Mouse (Mus musculus) common myeloid progenitor, adult 5-6 weeks (primary cell): ENCODE data around the gene Lmna. TPM values are rescaled to one million over a fixed set of nuclear protein-coding genes. Genes with fewer than 3 reads are reported as not detected.

Experiments
- ATAC-seq: replicated peaks from 2 replicates; pipeline ENCODE4 v1.8.0; 2016; ENCODE audit warnings: low read depth, mild to moderate bottlenecking, moderate TSS enrichment, inconsistent platforms; ENCODE audit not compliant: poor library complexity, severe bottlenecking
- total RNA-seq: library from RNA; stranded (forward); fragments of 200-1000, 187-1606 nt; gene quantifications from 2 replicates; pipeline ENCODE4 v1.2.3, GENCODE M21; 2017

The Lmna gene
- total RNA-seq, 1 experiment from 2014 or later = 25.6 TPM

DNA sequence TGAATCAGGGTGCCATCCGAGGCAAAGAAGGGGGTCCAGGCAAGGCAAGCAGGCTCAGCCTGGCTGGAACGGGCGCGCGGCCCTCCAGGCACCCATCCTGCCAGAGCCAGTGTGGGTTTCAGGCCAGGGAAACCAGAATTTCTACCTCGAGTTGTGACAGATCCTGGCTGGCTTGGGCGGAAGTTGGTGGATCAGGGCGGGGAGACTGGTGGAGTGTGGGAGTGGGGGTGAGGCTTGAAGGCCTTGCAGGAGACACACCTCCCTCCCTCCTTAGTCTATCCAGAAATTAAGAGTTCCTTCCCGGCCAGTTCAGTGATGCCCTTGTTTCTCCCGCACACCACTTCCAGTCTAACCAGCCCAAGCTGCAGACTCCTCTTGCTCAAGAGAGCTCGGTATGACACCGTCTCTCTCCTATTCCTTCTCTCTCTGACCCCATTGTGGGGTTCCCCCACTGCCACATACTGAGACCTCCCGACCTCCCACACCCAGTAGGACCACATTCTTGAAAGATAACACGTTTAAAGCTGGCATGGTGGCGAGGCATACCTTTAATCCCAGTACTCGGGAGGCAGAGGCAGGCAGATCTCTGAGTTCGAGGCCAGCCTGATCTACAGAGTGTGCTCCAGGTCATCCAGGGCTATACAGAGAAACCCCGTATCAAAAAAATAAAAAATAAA lies 54.0 kb downstream of the Lmna start:
- ATAC-seq = 0 out of 2 replicates have a peak, but pooled peaks have one; percentile 1

GRCm38 (mm10) chr3:88454762-88455587 lies 54.8 kb downstream of the Lmna start:
- ATAC-seq = peak; percentile 52

- 0 out of 2 replicates have a peak, but pooled peaks have one; percentile 3 for ATAC-seq
Measured at GRCm38 (mm10) chr3:88453986-88454385, 55.8 kb downstream of the Lmna start.

- ATAC-seq = no peak
Measured at GRCm38 (mm10) chr3:88453369-88453768, 56.4 kb downstream of the Lmna start.

- no peak for ATAC-seq
Measured at GRCm38 (mm10) chr3:88452716-88453115, 57.0 kb downstream of the Lmna start.

DNA sequence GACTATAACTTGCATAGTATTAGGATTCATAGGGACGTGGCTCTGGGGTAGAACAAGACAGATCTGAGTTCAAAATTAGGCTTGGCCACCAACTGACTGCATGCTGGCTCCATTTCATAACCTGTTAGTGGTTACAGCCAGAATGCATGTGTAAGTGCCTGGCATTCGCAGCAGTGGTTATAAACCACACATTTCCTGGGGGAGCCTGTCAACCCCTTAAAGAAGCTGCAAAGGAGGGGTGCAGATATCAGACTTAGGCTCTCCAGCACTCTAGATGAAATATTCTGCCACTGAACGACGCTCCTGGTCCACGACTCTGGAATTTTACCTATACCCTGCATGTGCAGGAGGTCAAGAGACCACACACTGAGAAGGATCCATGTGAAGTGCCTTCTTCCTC lies 57.5 kb downstream of the Lmna start:
- no peak for ATAC-seq

DNA sequence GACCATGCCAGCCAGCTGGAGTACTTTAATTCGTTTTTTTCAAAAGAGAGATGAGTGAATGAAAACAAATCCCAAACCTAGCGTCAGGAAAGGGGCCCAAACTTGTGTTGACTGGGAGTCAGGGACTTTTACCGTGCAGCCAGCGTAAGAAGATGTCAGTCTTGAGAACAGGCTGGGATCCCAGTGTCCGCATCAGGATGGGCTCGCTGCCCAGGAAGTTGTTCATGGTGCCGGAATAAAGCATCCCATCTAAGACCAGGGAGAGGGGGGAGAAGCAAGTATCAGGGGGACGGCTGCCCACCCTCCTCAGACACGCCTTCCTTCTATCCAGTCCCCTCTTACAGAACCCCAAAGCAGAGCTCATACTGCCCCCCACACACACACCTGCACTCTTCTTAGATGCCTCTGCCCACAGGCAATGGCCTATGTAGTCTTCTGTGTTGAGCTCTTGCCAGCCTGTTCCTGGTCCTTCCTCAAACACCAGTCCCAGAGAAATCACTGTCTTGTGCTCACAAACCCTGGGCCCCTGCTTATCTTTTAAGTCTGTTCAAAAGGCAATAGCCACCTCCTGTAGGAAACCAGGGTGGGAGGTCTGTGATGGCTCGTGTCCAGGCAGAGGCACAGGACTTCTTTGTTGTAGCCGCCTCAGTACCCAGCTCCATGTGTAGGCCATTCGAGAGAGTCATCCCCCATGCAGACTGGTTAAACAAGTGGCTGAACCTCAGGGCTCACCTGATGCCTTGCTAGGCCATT lies 59.2 kb downstream of the Lmna start:
- no peak for ATAC-seq

- no peak for ATAC-seq
Measured at GRCm38 (mm10) chr3:88449395-88450023, 60.2 kb downstream of the Lmna start.

DNA sequence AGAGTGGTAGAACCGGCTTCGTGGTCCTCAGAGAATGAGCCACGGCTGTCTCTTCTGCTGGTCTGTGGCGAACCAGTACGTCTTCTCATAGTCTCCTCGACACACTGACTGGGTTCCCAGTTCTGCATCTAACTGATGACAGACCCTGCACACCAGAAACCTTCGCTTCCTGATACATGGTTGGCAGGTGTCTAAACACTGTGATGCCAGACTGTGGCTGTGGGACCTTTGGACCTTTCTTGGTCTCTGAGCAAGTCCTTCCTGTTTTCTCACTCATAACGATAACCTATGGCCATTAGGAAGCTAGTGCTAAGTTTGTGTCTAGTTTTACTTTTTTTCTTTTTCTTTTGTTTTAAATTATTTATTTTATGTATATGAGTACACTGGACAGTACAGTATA lies 61.3 kb downstream of the Lmna start:
- ATAC-seq = no peak; the same call in 1 of the 2 replicates

- no peak for ATAC-seq
Measured at GRCm38 (mm10) chr3:88447676-88448183, 62.0 kb downstream of the Lmna start.

DNA sequence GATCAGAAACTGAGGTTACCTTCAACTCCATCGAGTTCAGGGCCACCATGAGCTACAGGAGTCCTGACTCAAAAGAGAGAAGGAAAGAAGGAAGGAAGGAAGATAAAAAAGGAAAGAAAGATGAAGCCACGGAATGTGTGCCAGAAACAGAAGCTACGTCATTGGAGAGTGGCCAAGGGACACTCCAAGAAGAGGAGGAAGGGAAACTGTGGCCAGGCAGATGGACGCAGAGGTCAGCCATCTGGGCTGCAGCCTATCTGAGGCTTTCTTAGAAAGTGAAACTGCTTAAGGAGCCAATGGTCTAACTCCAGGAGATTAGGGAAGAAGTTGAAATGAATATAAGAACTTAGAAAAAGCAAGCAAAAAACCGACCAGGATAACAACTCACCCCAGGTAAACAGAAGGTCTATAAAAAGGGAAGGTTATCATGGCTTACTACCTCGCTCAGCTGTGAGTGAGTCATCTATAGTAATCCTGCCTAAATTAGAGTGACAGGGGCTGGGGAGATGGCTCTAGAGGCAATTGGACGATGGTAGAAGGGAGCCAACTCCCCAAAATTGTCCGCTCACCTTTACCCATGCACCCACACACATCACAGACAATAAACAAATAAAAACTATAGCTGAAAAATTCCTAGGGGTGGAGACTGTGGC lies 63.2 kb downstream of the Lmna start:
- peak; percentile 40 for ATAC-seq

DNA sequence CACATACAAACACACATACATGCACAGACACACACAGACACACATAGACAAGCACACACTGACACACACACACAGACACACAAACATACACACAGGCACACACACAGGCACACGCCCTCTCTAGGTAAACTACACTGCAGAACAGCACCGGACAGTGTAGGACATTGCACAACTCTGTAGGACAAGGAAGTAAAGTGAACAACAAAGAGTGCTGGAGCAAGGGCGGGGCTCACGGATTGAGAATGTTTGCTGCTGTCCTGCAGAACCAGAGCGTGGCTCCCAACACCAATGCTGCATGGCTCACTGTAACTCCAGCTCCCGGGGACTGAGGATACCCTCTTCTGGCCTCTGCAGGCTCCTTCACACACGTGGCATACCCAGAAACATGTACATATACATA lies 66.9 kb downstream of the Lmna start:
- 0 out of 2 replicates have a peak, but pooled peaks have one; percentile 37 for ATAC-seq

DNA sequence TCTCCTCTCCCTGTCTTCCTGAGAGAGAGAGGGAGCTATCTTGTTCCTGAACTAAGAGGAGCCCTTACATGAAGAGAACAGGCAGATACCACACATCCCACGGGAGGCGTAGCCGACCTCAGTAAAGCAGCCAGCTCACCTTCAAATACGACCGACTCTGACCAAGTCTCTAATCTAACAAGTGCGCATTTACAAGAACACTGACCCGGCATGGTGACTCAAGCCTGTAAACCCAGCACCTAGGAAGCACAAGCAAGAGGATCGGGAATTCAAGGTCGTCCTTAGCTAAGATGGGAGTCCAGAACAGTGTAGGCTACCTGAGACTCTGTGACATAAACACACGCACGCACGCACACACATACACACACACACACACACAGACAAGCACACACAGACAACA lies 67.3 kb downstream of the Lmna start:
- ATAC-seq = no peak

DNA sequence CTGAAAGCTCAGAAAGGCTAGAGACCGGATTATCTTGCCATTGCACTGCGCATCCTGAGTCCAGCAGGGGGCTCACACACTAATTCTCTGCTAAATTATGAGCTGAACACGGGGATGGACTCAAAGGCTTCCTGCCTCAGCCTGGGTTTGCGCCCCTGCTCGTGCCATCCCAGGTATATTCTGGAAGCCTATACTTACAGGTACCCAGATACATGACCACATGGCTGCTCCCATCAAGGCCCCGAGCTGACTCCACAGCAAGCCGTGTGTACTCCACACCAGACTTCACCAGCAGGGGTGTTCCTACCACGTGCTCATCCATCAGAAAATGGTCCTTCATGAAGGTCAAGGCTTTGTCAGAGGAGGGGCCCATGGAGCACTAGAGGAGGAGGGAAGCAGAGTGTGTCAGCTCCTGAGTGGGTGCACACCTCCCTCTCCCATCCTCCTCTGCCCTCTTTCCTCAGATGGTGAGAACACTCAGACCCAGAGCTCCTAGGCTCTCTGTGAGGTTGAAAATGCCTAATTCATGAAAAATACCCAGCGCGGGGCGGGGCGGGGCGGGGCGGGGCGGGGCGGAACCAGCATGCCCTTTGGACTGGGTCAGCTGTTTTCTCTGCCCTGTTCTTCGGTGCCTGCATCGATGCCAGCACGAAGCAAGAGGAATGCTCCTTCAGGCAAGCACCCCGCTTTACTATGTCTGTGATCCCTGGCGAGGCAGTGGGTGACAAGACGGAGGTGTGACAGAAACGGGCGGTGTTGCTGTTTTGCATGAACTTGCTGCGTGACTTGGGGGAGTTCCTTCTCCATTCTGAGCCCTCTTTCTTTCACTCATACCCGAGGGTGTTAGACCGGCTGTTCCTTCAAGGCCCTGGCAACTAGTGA lies 69.0 kb downstream of the Lmna start:
- peak; percentile 67 for ATAC-seq

DNA sequence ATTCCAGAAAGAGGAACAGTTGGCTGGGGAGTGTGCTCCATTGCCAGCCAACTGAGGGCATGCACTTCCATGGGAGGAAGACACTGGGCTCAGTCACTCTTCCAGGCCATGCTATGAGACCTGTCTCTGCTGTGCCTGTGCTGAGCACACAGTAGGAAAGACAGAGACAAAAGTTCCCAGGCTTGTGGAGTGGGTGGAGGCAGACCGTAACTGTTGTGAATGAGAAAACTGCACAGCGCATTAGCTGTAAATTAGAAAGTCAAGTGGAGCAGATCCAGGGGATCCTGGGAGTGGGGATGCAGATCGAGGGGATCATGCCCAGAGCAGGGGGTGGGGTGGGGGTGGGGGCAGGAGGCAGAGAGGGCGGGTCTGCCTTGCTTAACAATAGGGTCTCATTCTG lies 70.2 kb downstream of the Lmna start:
- ATAC-seq = no peak

DNA sequence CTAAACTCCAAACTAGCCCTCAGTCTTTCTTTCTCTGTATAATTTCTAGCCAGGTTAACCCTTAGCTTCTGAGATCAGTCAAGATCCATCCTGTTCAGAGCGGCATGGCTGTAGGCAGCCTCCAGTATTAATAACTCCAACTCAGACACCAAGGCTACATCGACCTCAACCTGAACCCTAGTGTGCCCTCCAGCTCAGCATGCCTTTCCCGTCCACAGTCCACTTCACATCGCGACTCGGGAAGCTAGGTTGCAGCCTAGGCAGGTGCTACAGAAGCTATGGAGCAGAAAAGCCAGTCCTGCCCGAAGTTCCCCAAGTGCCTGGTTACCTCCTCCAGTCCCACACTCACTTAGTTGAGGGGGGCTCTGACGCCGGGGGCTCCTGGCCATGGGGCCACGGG lies 72.3 kb downstream of the Lmna start:
- ATAC-seq = no peak

GRCm38 (mm10) chr3:88436395-88437201 lies 73.2 kb downstream of the Lmna start:
- peak; percentile 76 for ATAC-seq

DNA sequence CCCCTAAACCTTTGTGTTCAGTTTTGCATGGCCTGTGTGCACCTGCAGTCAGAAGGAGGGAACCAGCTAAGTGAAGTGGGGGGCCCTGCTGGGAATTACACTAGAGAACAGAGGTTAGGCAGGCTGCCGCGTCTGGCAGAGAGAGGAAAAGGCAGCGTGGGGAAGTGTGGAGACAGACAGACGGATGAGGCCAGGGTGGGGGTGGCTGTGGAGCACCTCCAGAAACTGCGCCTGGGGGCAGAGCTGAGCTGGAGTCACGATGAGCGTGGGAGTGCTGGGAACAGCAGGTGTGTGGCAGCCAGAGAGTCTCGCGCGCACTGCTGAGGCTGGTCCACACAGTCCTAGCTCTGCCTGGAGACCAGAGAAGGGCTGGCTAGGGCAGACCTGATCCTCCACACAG lies 74.2 kb downstream of the Lmna start:
- ATAC-seq = no peak
